Mouse (Mus musculus) left cerebral cortex, postnatal 14 days (tissue): ENCODE results near the gene Ccnk. TPM values are rescaled to one million over a fixed set of nuclear protein-coding genes. Genes with fewer than 3 reads are reported as not detected.
A peak's percentile ranks its signal among the peaks of the same experiment; 100 is the strongest.

Source experiments
- DNase-seq, 2 experiments: peaks; one replicate each; pipeline ENCODE4 v3.0.0; 2021 to 2022; ENCODE audit warnings: low spot score in 2 of 2, mixed read lengths in 1 of 2
- intact Hi-C: fragments of 180-260 bp; cut with DNase I; formaldehyde crosslinking; loops from one replicate; pipeline ENCODE4 v1.15.1; 2025
- total RNA-seq, 2 experiments: library from RNA; stranded (reverse); gene quantifications; 2 replicates each; pipeline ENCODE4 v1.2.3; 2021

Gene Ccnk
- total RNA-seq, 2 experiments from 2014 or later, result 32.4 TPM

DNA sequence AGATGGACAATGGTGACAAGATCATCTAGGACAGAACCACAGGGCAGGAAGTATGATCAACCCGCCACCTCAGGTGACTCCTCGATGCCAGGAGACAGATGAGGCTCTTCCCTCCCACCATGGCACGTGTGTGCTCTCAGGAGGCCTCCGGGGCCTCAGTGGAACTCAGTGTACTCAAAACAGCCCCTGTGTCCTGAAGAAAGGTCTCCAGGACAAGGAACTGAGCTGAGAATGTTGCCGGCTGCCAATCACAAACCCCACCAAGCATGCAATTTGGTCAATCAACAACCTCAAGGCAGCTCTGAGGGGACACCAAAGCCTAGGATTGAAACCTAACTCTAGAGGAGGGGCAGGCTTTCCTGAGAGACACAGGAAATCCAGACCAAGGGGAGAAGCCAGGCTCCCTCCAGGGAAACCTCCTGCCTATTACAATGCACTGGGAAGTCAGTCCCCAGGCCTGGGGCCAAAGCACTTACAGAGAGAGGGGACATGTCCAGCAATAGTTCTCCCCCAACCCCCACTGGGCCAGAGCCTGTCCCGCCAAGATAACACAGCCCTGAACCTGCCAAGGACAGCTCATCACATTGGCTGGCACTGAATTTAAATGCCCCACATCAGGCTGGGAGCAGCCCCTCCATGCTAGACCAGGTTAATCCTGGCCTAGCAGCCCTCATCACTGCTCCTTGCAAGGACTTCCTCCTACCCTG is 58.1 kb downstream of the Ccnk start:
- intact Hi-C loops, result no loop called here
- no peak for DNase-seq

DNA sequence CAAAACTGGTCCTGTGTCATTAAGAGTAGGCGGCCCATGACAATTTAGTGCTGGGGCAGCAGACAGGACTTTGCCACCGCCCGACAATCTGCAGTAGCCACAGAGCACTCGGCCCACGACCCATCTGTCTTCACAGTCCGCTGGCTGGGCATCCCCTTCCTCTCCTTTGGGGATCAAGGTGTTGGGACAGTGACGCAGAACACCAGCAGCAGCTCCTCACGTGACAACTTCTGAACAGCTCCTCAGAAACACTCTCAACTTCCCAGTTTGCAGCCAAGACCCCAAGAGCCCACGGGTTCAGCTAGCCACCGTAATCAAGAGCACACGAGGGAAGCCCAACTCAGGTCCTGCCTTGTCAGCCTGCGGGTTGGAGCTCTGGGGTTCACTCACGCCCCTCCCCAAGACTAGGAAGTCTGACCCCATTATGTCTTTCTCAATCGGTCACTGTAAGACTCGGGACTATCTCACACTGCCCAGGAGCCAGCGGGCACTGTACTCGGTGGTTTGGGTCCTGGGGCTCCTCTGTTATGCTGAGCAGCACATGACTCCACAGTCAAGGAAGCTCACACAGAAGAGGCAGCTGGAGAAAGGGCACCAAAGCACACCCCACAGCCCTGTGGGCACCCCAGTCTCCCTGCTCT is 59.1 kb downstream of the Ccnk start:
- no peak for DNase-seq
- intact Hi-C loops, result no loop called here

DNA sequence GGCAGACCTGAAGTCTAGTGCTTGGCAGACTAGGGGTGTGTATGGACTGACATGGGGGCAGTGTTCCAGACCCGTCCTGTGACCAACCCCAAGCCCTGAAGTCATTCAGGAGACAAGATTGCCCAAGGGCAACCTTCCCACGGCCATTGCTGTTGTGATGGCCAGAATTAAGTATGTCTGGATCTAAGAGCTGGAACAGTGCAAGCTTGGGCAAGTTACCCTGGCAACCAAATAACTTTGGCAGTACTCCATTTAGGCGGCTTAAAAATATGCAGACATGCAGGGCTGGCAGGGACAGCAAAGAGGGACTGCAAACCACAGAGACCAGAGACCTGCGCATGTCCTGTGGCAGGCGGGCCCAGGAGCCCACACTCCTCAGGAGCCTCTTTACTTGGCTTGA is 60.1 kb downstream of the Ccnk start:
- intact Hi-C loops, result no loop called here
- DNase-seq, result peak; percentile 80 to 90

DNA sequence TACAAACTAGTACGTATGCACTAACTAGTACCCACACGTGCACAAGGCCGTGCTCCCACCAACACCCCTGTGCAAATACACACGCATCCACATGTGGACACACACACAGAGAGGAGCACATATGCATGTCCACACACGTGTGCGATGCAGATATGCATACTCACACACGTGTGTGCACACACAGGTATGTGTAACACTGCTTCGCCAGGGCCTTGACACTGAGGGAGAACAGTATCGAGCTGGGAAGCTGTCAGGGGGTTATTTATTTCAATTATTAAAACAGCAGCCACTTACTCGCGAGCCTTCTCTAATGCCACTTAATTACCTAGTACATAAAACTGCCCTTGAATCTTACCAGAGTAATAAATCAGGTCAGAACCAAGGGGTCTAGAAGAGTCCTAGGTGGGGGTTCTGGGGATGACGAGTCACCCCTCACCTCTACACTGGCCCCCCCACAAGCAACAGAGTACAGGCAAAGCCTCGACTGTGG is 61.1 kb downstream of the Ccnk start:
- DNase-seq, result no peak
- intact Hi-C loops, result no loop called here

DNA sequence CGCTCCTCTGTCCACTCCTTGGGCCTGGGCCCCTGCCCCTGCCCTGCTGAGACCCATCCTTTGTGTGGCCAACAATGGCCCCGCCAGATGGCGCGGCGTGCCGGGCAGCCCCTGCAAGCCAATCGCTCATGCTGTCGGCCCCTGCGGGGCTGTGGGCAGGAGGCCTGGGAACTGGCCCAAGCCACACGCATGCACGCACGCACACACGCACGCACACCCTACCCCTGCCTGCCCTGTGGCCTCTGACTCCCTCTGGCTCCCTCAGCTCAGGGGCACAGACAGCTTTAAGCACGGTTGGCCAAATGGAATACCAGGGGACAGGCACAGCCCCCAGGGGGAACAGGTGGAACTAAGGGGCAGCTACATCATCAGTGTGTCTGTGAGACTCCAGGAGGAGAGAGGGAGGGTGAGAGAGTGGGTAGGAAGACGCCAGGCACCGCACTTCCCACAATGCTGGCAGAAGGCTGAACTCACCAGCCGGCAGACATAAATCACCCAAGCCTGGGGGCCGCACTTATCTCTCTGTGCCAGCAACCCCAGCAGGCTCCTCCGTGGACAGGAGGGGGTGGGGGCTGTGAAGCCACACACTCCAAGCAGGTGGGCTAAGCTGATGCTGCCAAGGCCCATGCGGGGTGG is 61.7 kb downstream of the Ccnk start:
- intact Hi-C loops, result no loop called here
- DNase-seq, result peak; percentile 59 to 73

DNA sequence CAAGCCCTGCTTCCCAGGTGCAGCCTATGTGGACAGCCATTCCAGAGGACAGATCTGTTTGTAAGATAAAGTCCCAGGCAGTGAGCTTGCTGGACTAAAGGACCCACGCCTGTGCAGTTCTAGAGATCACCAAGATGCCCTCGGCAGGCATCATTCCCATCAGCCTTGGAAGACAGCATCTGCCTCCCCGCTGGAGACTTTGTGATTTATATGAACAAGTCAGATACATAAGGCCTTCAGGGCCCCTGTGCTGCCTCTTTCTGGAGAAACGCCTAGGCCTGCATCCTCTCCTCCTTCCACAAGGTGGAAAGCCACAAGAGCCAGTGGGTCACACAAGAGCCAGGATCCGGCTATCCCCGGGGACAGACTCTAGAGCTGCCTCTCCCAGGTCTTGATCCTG is 62.2 kb downstream of the Ccnk start:
- no peak for DNase-seq
- intact Hi-C loops, result no loop called here

DNA sequence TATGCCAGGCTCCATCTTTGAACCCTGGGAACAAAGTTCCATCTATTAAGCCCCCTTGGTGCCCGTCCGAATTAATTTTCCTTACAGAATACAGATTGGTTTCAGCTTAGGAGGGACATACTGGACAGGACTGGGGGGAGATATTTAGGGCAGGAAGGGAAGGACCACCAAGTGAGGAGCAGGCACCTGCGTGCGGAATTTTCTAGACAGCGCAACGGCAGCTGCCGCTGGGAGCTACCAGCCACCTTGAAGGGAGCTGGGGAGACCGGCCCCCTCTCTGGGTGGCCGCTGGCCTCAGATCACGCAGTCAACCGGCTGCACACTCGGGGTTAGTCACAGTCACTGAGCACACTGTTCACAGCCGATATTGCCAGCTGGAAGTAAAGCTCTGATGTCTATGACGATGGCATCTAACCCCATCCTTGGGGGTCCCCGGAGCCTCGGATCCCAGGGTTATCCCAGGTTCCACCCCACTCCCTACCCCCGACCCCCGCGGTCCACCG is 62.9 kb downstream of the Ccnk start:
- intact Hi-C loops, result no loop called here
- DNase-seq, result no peak

DNA sequence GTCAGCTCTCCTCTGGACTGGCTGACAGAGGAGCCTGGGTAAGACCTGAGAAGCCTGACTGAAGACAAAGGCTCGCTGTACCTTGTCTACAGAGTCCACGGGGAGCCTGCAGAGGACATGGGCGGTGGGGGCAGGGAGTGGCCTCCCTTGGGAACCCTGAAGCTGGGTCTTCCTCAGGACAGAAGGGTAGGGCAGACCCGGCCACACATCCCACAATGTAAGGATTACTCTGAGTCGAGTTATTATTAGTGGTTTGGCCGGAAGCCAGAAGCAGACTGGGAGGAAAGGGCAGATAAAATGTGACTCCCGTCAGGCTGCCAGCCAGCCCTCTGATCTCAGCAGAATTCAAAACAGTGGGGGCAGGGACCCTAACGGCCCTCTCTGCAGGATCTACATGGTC is 65.4 kb downstream of the Ccnk start:
- DNase-seq, result no peak
- intact Hi-C loops, result no loop called here

DNA sequence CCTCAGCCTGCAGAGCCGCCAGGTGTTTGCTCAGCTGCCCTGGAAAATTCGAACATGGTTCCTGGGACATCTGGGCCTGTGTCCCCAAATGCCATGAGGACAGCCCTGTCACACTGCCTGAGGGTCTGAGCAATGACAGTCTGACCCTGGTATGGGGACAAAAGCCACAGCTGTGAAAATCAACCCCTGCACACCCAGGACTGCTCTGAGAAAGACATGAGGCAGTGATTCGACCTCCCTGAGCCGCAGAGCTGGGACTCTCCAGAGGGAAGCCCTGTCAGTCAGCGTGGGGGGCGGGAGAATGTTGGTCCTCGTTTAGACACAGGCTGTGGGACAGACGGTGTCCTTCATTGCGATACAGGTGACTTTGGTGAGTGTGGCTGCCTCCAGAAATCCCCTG is 66.2 kb downstream of the Ccnk start:
- intact Hi-C loops, result no loop called here
- no peak for DNase-seq

DNA sequence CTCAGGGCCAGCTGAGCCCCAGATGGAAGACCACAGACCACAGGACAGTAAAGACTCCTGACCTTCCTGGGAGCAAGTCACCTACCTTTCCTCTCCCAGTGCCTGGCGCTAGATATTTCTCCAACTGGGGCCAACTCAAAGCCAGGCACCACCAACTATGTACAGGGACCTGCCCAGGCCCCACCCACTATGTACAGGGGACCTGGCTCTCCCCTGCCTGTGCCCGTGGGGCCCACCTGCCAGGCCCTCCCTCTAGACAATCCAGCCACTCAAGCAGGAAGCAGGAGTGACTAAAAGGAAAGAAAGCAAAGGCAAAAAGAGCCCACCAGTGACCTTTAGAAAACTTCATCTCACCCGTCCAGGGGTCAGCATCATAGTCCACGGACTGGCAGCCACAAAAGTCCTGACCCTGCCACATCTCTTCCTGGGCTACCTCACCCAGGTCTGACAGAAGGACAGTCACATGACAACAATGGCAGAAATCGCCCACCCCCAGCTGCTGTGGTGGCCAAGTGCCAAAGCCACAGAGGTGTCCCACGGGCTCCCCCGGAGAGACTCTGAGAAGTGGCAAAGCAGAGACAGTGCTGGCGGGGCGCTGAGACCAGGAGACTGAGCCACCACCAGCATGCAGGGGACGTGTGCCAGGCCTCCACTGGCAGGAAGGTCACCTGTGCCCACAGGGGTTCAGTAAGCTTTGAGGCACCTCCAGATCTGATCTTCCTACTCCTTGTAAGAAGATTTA is 67.6 kb downstream of the Ccnk start:
- no peak for DNase-seq
- intact Hi-C loops, result no loop called here

DNA sequence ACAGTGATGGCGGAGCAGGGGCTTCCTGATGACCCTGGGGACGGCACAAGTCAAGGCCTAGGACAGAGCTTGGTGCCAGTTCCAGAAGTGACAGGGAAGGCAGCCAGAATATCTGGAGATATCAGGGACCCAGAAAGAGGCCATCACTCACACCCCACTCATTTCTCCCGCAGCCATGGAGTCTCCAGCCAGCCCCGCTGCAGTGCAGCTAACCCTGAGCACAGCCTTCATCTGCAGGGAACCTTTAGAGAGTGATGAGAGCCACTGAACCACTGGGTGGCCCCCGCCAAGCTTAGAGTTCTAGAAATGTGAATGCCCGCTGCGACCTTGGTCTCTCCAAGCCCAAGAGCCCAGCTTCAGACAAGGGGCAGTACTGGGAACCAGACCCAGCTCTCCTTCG is 69.6 kb downstream of the Ccnk start:
- DNase-seq, result no peak
- intact Hi-C loops, result no loop called here

DNA sequence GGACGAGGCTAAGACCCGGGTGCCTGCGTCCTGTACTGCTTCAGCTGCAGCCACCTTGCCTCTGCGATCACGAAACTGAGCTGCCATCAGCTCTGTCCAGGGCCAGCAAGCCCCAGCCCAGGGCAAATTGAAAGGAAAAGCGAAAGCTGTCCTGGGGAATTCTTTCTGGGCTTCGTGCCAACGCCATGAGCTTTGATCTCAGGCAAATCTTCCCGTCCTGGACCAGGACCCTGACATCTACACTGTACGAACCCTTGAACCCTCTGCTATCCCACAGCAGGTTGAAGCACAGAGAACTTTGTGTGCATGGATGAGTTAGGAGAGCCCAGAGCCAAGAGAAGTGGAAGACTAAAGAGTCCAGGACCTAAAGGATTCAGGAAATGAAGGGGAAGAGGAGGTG is 70.1 kb downstream of the Ccnk start:
- DNase-seq, result no peak
- intact Hi-C loops, result no loop called here

DNA sequence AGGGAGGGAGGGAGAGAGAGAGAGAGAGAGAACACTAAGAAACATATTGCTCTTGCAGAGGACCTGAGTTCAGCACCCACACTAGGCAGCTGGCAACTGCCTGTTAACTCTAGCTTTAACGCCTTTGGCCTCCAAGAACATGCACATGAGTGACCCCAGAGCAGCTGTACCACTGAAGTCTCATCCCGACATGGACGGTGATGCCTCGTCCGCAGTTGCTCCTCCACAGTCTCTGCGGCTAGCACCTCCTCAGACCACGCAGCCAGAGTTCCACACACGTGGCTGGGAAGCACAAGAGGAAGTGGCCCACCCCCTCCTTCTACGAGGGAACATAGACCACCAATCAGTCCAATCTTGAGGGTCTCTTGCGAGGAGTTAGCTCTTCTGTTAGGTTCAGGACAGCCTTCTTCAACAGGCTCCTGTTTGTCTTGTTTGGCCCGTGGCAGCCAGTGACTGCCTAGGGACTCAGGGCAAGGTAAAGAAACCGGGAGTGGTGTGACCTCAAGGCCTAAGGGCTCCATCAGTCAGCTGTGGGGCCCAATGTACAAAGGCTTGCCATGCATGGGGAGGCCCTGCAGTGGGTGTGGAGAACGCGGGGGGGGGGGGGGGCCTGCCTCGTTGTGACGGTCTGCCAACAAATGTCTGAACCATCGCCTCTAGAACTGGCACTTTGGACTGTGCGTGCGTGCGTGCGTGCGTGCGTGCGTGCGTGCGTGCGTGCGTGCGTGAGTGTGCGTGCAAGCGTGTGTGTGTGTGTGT is 71.8 kb downstream of the Ccnk start:
- intact Hi-C loops, result no loop called here
- no peak for DNase-seq

DNA sequence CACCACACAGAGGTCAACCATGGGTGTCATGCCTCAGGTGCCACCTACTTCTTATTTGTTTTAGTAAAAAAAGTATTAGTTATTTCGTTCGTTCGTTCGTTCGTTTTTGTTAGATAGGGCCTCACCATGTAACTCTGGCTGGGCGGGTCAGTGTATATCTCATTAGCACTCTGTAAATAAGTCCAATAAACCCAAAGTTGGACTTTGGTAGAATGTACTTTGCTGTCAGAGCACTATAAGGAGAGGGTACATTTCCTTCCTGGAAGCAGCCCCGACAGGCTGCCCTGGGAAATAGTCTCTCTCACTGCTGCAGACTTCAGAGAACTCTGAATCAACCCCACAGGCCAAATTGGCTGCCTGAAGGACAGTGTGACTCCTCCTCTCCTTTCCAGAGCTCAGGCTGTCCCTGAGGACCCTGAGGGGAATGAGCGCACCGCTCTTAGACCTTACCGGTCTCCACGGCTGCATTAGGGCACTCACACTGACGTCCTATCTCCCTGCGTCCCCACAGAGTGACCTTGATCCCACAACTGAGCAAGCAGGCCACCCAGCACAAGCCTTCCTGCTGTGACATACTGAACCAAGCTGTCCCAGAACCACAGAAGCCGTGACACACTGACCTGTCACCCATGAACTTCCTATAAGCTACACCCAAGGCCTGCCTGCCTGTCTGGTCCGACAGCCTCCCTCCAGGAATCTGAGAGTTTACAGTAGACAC is 72.6 kb downstream of the Ccnk start:
- DNase-seq, result no peak
- intact Hi-C loops, result no loop called here

Other genes with a start within 250 kb of the Ccnk start
- gene Bcl11b, start 176.0 kb upstream of the Ccnk start, total RNA-seq, result 10 to 100 TPM; 42.5 to 72.8 TPM
- gene Setd3, start 265 bp upstream of the Ccnk start, total RNA-seq, result 100 to 1,000 TPM; 123 to 127 TPM
- gene Ccdc85c, start 95.8 kb downstream of the Ccnk start, total RNA-seq, result 10 to 100 TPM; 63.8 to 64.7 TPM
- gene Hhipl1, start 126.7 kb downstream of the Ccnk start, total RNA-seq, result 1 to 10 TPM; 6.4 to 8.5 TPM
- gene Cyp46a1, start 154.8 kb downstream of the Ccnk start, total RNA-seq, result 100 to 1,000 TPM; 258 to 270 TPM
- 10 to 100 TPM; 62.1 to 77.0 TPM for gene Eml1, start 191.4 kb downstream of the Ccnk start, total RNA-seq